Mouse (Mus musculus) heart, embryonic 14.5 days (tissue): ENCODE measurements at regions not wholly inside any gene's neighbourhood (a gene's known extent, or its start where the extent isn't known, plus 50 kb on each side); places are given as distances from the start of the nearest gene placed in this dataset.

ENCODE experiments used
- ATAC-seq: fragments of 200-750 bp; cut with Nextera tagmentation; 2 replicates; pipeline ENCODE4 v1.8.0; 2017; ENCODE audit warnings: low read depth, moderate TSS enrichment; ENCODE audit not compliant: insufficient number of reproducible peaks, insufficient read depth, low FRiP score
- H3K27ac ChIP-seq, 2 experiments: fragments of 200-500 bp in 1 of 2; fragments of 300-500 bp in 1 of 2; sonication (generic) in 1 of 2; replicated peaks in 1 of 2; 2 replicates each; pipeline ENCODE4 v1.5.1; 2012 to 2014; ENCODE audit warnings: low read depth in 2 of 2, low read length in 2 of 2, control low read depth in 1 of 2, mild to moderate bottlenecking in 1 of 2, mixed read lengths in 1 of 2; ENCODE audit not compliant: control insufficient read depth in 1 of 2, insufficient read depth in 1 of 2
- H3K27me3 ChIP-seq: fragments of 300-500 bp; sonication (generic); 2 replicates; pipeline ENCODE4 v1.6.1; 2014; ENCODE audit warnings: mild to moderate bottlenecking, low read length, control low read depth; ENCODE audit not compliant: control insufficient read depth, insufficient read depth
- H3K36me3 ChIP-seq: fragments of 300-500 bp; sonication (generic); 2 replicates; pipeline ENCODE4 v1.6.1; 2014; ENCODE audit warnings: mild to moderate bottlenecking, control low read depth, low read length, mixed read lengths; ENCODE audit not compliant: control insufficient read depth, insufficient read depth
- H3K4me1 ChIP-seq, 2 experiments: fragments of 200-500 bp in 1 of 2; fragments of 300-500 bp in 1 of 2; sonication (generic) in 1 of 2; 2 replicates each; pipeline ENCODE4 v1.6.1; 2012 to 2014; ENCODE audit warnings: low read length in 2 of 2, control low read depth in 1 of 2, mixed read lengths in 1 of 2; ENCODE audit not compliant: control insufficient read depth in 2 of 2, insufficient read depth in 2 of 2
- H3K4me2 ChIP-seq: fragments of 300-500 bp; sonication (generic); 2 replicates; pipeline ENCODE4 v1.6.1; 2014; ENCODE audit warnings: mild to moderate bottlenecking, low read length
- H3K4me3 ChIP-seq, 2 experiments: fragments of 200-500 bp in 1 of 2; fragments of 300-500 bp in 1 of 2; sonication (generic) in 1 of 2; 2 replicates each; pipeline ENCODE4 v1.5.1; 2012 to 2014; ENCODE audit warnings: low read length in 2 of 2, mild to moderate bottlenecking in 2 of 2, control low read depth in 1 of 2, low read depth in 1 of 2, moderate library complexity in 1 of 2; ENCODE audit not compliant: control insufficient read depth in 1 of 2, insufficient read depth in 1 of 2
- H3K9ac ChIP-seq: fragments of 300-500 bp; sonication (generic); 2 replicates; pipeline ENCODE4 v1.6.1; 2014; ENCODE audit warnings: mild to moderate bottlenecking, low read length
- H3K9me3 ChIP-seq: fragments of 300-500 bp; sonication (generic); 2 replicates; pipeline ENCODE4 v1.6.1; 2016; ENCODE audit warnings: low read length, control low read depth; ENCODE audit not compliant: control insufficient read depth
- WGBS: fragments of 180-500 bp; shearing (Covaris S2); extraction: QIAGEN DNeasy Blood & Tissue Kit; methylation state at CpG from one replicate; pipeline ENCODE4 v1.1.7; 2014; 5-methylcytosine and 5-hydroxymethylcytosine counted together

- peaks cover 4 to 7% of the 10 kb centered on the region in 2 experiments; a peak in 1 of 4 replicates for H3K4me1 ChIP-seq
- H3K36me3 ChIP-seq, result no peaks in the 10 kb centered on the region
- H3K27ac ChIP-seq, result no peak overlapping the region
- H3K27me3 ChIP-seq, result no peaks in the 10 kb centered on the region
- no peak for ATAC-seq
- 47% methylated on average over 3 of the region's 3 CpGs for WGBS
- no peaks in the 10 kb centered on the region for H3K9me3 ChIP-seq
- no peak overlapping the region for H3K4me3 ChIP-seq
- H3K9ac ChIP-seq, result no peak overlapping the region
- H3K4me2 ChIP-seq, result no peak overlapping the region
Observed at GRCm38 (mm10) chr2:178680368-178680767, 250.0 kb downstream of the Cdh26 start.

GRCm38 (mm10) chr2:178684026-178684958 is 254.0 kb downstream of the Cdh26 start:
- Histone ChIP-seq H3K4me2 (no peak overlapping the region), H3K4me3 (no peak overlapping the region), H3K4me1 (peaks cover 6 to 10% of the 10 kb centered on the region in 2 experiments; a peak in 2 of 4 replicates), H3K9me3 (no peaks in the 10 kb centered on the region), H3K9ac (no peak overlapping the region), H3K27ac (no peak overlapping the region), H3K36me3 (no peaks in the 10 kb centered on the region), H3K27me3 (no peaks in the 10 kb centered on the region)
- no peak for ATAC-seq
- 58% methylated on average over 9 of the region's 9 CpGs for WGBS

GRCm38 (mm10) chr2:178685211-178685610 is 254.9 kb downstream of the Cdh26 start:
- no peak overlapping the region for H3K4me2 ChIP-seq
- H3K36me3 ChIP-seq, result no peaks in the 10 kb centered on the region
- no peaks in the 10 kb centered on the region for H3K9me3 ChIP-seq
- no peak overlapping the region for H3K4me3 ChIP-seq
- no peak overlapping the region for H3K9ac ChIP-seq
- 86% methylated on average over 5 of the region's 5 CpGs for WGBS
- no peaks in the 10 kb centered on the region for H3K27me3 ChIP-seq
- H3K27ac ChIP-seq, result no peak overlapping the region
- ATAC-seq, result no peak
- peaks cover 6 to 10% of the 10 kb centered on the region in 2 experiments; a peak in 2 of 4 replicates for H3K4me1 ChIP-seq

- Histone ChIP-seq H3K27ac (no peak overlapping the region), H3K9me3 (no peaks in the 10 kb centered on the region), H3K4me1 (peaks cover 5 to 6% of the 10 kb centered on the region in 2 experiments; a peak in 2 of 4 replicates), H3K4me3 (no peak overlapping the region), H3K27me3 (no peaks in the 10 kb centered on the region), H3K9ac (no peak overlapping the region), H3K36me3 (no peaks in the 10 kb centered on the region), H3K4me2 (no peak overlapping the region)
- WGBS, result 64% methylated on average over 7 of the region's 7 CpGs
- ATAC-seq, result no peak
Observed at GRCm38 (mm10) chr2:178686167-178686601, 255.9 kb downstream of the Cdh26 start.

- H3K9me3 ChIP-seq, result no peaks in the 10 kb centered on the region
- no peak overlapping the region for H3K4me2 ChIP-seq
- no peak overlapping the region for H3K27ac ChIP-seq
- WGBS, result 75% methylated on average over 6 of the region's 6 CpGs
- no peak for ATAC-seq
- H3K36me3 ChIP-seq, result no peaks in the 10 kb centered on the region
- peaks cover 3 to 6% of the 10 kb centered on the region in 2 experiments; a peak in 2 of 4 replicates for H3K4me1 ChIP-seq
- no peak overlapping the region for H3K9ac ChIP-seq
- no peaks in the 10 kb centered on the region for H3K27me3 ChIP-seq
- H3K4me3 ChIP-seq, result no peak overlapping the region
Observed at GRCm38 (mm10) chr2:178688586-178688985, 258.3 kb downstream of the Cdh26 start.

GRCm38 (mm10) chr2:178691190-178691864 is 261.0 kb downstream of the Cdh26 start:
- WGBS, result 69% methylated on average over 13 of the region's 13 CpGs
- no peaks in the 10 kb centered on the region for H3K36me3 ChIP-seq
- no peak overlapping the region for H3K4me2 ChIP-seq
- no peak overlapping the region for H3K27ac ChIP-seq
- H3K4me1 ChIP-seq, result peaks cover 3% of the 10 kb centered on the region in 2 experiments; a peak in 2 of 4 replicates
- no peaks in the 10 kb centered on the region for H3K27me3 ChIP-seq
- no peak overlapping the region for H3K4me3 ChIP-seq
- H3K9me3 ChIP-seq, result no peaks in the 10 kb centered on the region
- no peak for ATAC-seq
- no peak overlapping the region for H3K9ac ChIP-seq

GRCm38 (mm10) chr2:178691865-178692228 is 261.5 kb downstream of the Cdh26 start:
- WGBS, result 78% methylated on average over 4 of the region's 4 CpGs
- H3K27ac ChIP-seq, result no peak overlapping the region
- no peak overlapping the region for H3K4me3 ChIP-seq
- no peak overlapping the region for H3K4me2 ChIP-seq
- H3K9me3 ChIP-seq, result no peaks in the 10 kb centered on the region
- no peaks in the 10 kb centered on the region for H3K36me3 ChIP-seq
- H3K27me3 ChIP-seq, result no peaks in the 10 kb centered on the region
- peaks cover 3% of the 10 kb centered on the region in 2 experiments; a peak in 2 of 4 replicates for H3K4me1 ChIP-seq
- no peak for ATAC-seq
- no peak overlapping the region for H3K9ac ChIP-seq
